ENCODE assay signal across 15 mouse cellular contexts in the genomic region with DNA sequence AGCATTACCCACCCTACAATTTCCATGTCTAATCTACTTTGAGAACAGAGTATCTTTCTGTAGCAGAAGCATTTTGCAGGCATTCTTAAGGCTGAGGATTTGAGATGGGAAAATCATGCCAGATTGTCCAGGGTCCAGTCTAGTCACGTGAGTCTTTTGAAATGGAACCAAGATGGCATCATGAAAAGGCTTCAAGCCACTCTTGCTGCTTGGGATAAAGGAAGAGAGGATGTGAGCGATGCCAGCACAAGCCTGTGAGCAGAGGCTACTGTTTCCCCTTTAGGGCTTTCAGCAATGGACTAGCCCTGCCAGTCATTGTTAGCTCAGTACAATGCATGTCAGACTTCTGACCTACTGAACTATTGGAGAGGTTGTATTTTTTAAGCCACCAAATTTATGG. TPM values are rescaled to one million over a fixed set of nuclear protein-coding genes. Genes with fewer than 3 reads are reported as not detected.
DNase-seq lines count a peak whose midpoint lies in the region; ATAC-seq and TF ChIP-seq lines count a peak whose summit lies in the region.
"Had no signal": no experiment of that assay in that cellular context is flagged by ENCODE, and none has a peak within 500 bp of the region (broad histone marks: within the 10 kb centered on the region; RNA-seq: fewer than 3 reads in every experiment).

No protein-coding gene starts in this region.

- no peaks in the 10 kb centered on the region for H3K9me3 ChIP-seq in hindbrain, embryonic 16.5 days (ENCODE audit: control insufficient read depth, low read length)
- no peaks in the 10 kb centered on the region for H3K9me3 ChIP-seq in hindbrain, embryonic 13.5 days
- H3K9me3 ChIP-seq in liver, embryonic 16.5 days (replicated peaks; ENCODE audit: control insufficient read depth, low read length), result no peaks in the 10 kb centered on the region
- H3K9me3 ChIP-seq: kidney, embryonic 15.5 days; limb, embryonic 10.5 days had no signal

- no peak for TF ChIP-seq CTCF in cerebellum, adult 2 months (IDR thresholded peaks at IDR 0.05; ENCODE audit: borderline replicate concordance, insufficient read depth, low read depth, low read length)

- no peak overlapping the region for H3K27ac ChIP-seq in cerebellum, adult 2 months (ENCODE audit: insufficient read depth, low read length)
- H3K27ac ChIP-seq in hindbrain, embryonic 16.5 days (ENCODE audit: low read depth, low read length), result no peak overlapping the region
- no peak overlapping the region for H3K27ac ChIP-seq in hindbrain, embryonic 13.5 days
- H3K27ac ChIP-seq in liver, embryonic 16.5 days (ENCODE audit: low read length), result peak overlapping the region; percentile 99
- H3K27ac ChIP-seq: kidney, embryonic 15.5 days; limb, embryonic 10.5 days; neural tube, embryonic 15.5 days had no signal

- no peak overlapping the region for H3K9ac ChIP-seq in hindbrain, embryonic 16.5 days (ENCODE audit: low read depth, low read length)
- H3K9ac ChIP-seq in hindbrain, embryonic 13.5 days, result no peak overlapping the region
- H3K9ac ChIP-seq in liver, embryonic 16.5 days (ENCODE audit: low read depth, low read length), result peak overlapping the region; percentile 43
- H3K9ac ChIP-seq: kidney, embryonic 15.5 days; neural tube, embryonic 15.5 days had no signal

- no peaks in the 10 kb centered on the region for H3K4me1 ChIP-seq in cerebellum, adult 2 months (ENCODE audit: control insufficient read depth, insufficient read depth, low read length)
- 0 out of 2 replicates have a peak, but pooled peaks cover 2% of the 10 kb centered on the region for H3K4me1 ChIP-seq in hindbrain, embryonic 16.5 days (ENCODE audit: control insufficient read depth, insufficient read depth, low read depth, low read length)
- peaks cover 13% of the 10 kb centered on the region for H3K4me1 ChIP-seq in hindbrain, embryonic 13.5 days (replicated peaks)
- peaks cover 53% of the 10 kb centered on the region for H3K4me1 ChIP-seq in liver, embryonic 16.5 days (ENCODE audit: control insufficient read depth, low read depth, low read length)

- peak; percentile 30 to 47 for DNase-seq in cerebellum, postnatal 10 days
- DNase-seq in cerebellum, adult 2 months, result no peak
- DNase-seq in NIH3T3 (ENCODE audit: low read depth), result peak; percentile 29
- no peak for DNase-seq in thymus, postnatal 10 days (ENCODE audit: low spot score in 2 of 2)
- no peak for DNase-seq in right cerebral cortex, postnatal 25 days
- DNase-seq: adrenal gland, adult 2 months; layer of hippocampus, adult 9-11 months; thymus, adult 18-20 months had no signal

- H3K36me3 ChIP-seq in hindbrain, embryonic 16.5 days (ENCODE audit: control insufficient read depth, insufficient read depth, low read length), result no peaks in the 10 kb centered on the region
- no peaks in the 10 kb centered on the region for H3K36me3 ChIP-seq in hindbrain, embryonic 13.5 days
- H3K36me3 ChIP-seq in liver, embryonic 16.5 days (ENCODE audit: control insufficient read depth, insufficient read depth), result no peaks in the 10 kb centered on the region
- H3K36me3 ChIP-seq: kidney, embryonic 15.5 days; limb, embryonic 10.5 days; neural tube, embryonic 15.5 days had no signal

- H3K4me3 ChIP-seq in cerebellum, adult 2 months (replicated peaks; ENCODE audit: insufficient read depth, low read depth, low read length), result no peak overlapping the region
- H3K4me3 ChIP-seq in hindbrain, embryonic 16.5 days (ENCODE audit: low read length), result no peak overlapping the region
- no peak overlapping the region for H3K4me3 ChIP-seq in hindbrain, embryonic 13.5 days
- H3K4me3 ChIP-seq in liver, embryonic 16.5 days (ENCODE audit: low read depth, low read length), result no peak overlapping the region
- H3K4me3 ChIP-seq: kidney, embryonic 15.5 days; limb, embryonic 10.5 days; neural tube, embryonic 15.5 days had no signal

- peak; percentile 46 for ATAC-seq in hindbrain, embryonic 16.5 days
- no peak for ATAC-seq in hindbrain, embryonic 13.5 days (ENCODE audit: low FRiP score)
- no peak for ATAC-seq in liver, embryonic 16.5 days (ENCODE audit: low read depth)

- H3K4me2 ChIP-seq in hindbrain, embryonic 16.5 days (ENCODE audit: low read length), result no peak overlapping the region
- H3K4me2 ChIP-seq in hindbrain, embryonic 13.5 days, result no peak overlapping the region
- H3K4me2 ChIP-seq in liver, embryonic 16.5 days (ENCODE audit: low read depth, low read length), result peak overlapping the region; percentile 76
- H3K4me2 ChIP-seq: heart, embryonic 11.5 days; kidney, embryonic 15.5 days; neural tube, embryonic 15.5 days had no signal

- TF ChIP-seq POLR2A in cerebellum, adult 2 months (IDR thresholded peaks at IDR 0.05; ENCODE audit: borderline replicate concordance, insufficient read depth, low read length), result no peak

- WGBS in cerebellum, adult 2 months, result 23% methylated on average over 2 of the region's 2 CpGs
- WGBS in hindbrain, embryonic 16.5 days, result 35% methylated on average over 2 of the region's 2 CpGs
- WGBS in hindbrain, embryonic 13.5 days, result 53% methylated on average over 2 of the region's 2 CpGs
- 69% methylated on average over 2 of the region's 2 CpGs for WGBS in liver, embryonic 16.5 days (ENCODE audit: insufficient replicate concordance)

- H3K27me3 ChIP-seq in cerebellum, adult 2 months (ENCODE audit: control insufficient read depth, insufficient read depth, low read length), result no peaks in the 10 kb centered on the region
- no peaks in the 10 kb centered on the region for H3K27me3 ChIP-seq in hindbrain, embryonic 16.5 days (replicated peaks; ENCODE audit: control insufficient read depth, insufficient read depth, low read length)
- H3K27me3 ChIP-seq in hindbrain, embryonic 13.5 days, result no peaks in the 10 kb centered on the region
- no peaks in the 10 kb centered on the region for H3K27me3 ChIP-seq in liver, embryonic 16.5 days (ENCODE audit: control insufficient read depth, insufficient read depth, low read depth, low read length)
- H3K27me3 ChIP-seq: neural tube, embryonic 15.5 days had no signal

RNA-seq across cellular contexts. Expression of a gene that starts 51.2 kb away (rescaled TPM):
- polyA plus RNA-seq in cerebellum, adult 2 months (2012; rRNA removed), result 25.2 and 25.5 TPM in 2 replicates
- polyA plus RNA-seq in hindbrain, embryonic 16.5 days (2015; fragmentation: Nextera tagmentation; extraction: Ambion mirVana), result 95.4 and 113 TPM in 2 replicates
- 109 and 113 TPM in 2 replicates for polyA plus RNA-seq in hindbrain, embryonic 13.5 days (2015; fragmentation: Nextera tagmentation; extraction: Ambion mirVana)
- polyA plus RNA-seq in liver, embryonic 16.5 days (2015; fragmentation: Nextera tagmentation; extraction: Ambion mirVana), result 78.8 and 83.3 TPM in 2 replicates

Comparison
In these comparisons a context has a peak if more than half of its experiments do, and no peak if none do; other contexts are left out.
1. DNase-seq: peak in cerebellum, postnatal 10 days (2 of 2) and NIH3T3 (single experiment); none in cerebellum, adult 2 months (0 of 2), thymus, postnatal 10 days (0 of 2) and right cerebral cortex, postnatal 25 days (single experiment).